Mouse (Mus musculus) embryo, embryonic 11 days (tissue): ENCODE results near the gene Crp.
A peak's percentile ranks its signal among the peaks of the same experiment; 100 is the strongest.

Experiments
- DNase-seq: peaks from one replicate; pipeline ENCODE4 v3.0.0-alpha.2; 2015

Crp gene

GRCm38 (mm10) chr1:172751241-172751640 is 53.4 kb downstream of the Crp start:
- DNase-seq = no peak

- DNase-seq = no peak
Observed at GRCm38 (mm10) chr1:172755151-172755550, 57.3 kb downstream of the Crp start.

- DNase-seq = no peak
Observed at GRCm38 (mm10) chr1:172759525-172759924, 61.7 kb downstream of the Crp start.

GRCm38 (mm10) chr1:172779195-172779594 is 81.3 kb downstream of the Crp start:
- DNase-seq = no peak

- no peak for DNase-seq
Observed at GRCm38 (mm10) chr1:172785322-172785721, 87.5 kb downstream of the Crp start.

- no peak for DNase-seq
Observed at GRCm38 (mm10) chr1:172785886-172786285, 88.0 kb downstream of the Crp start.

GRCm38 (mm10) chr1:172828975-172829374 is 131.1 kb downstream of the Crp start:
- DNase-seq = no peak

- no peak for DNase-seq
Observed at GRCm38 (mm10) chr1:172847044-172847761, 149.3 kb downstream of the Crp start.

GRCm38 (mm10) chr1:172848171-172848570 is 150.3 kb downstream of the Crp start:
- DNase-seq = no peak

- no peak for DNase-seq
Observed at GRCm38 (mm10) chr1:172875265-172875664, 177.4 kb downstream of the Crp start.

GRCm38 (mm10) chr1:172876675-172877074 is 178.8 kb downstream of the Crp start:
- peak; percentile 2 for DNase-seq
